Mouse (Mus musculus) adrenal gland, postnatal 25 days (tissue): ENCODE results near the gene Dhdh. TPM values are rescaled to one million over a fixed set of nuclear protein-coding genes. Genes with fewer than 3 reads are reported as not detected.
A peak's percentile ranks its signal among the peaks of the same experiment; 100 is the strongest.
"Not testable (repeated sequence)": the region's sequence is repeated elsewhere in the genome, so short reads cannot be mapped to it uniquely, and the experiment has no call there.

Source experiments
- DNase-seq: peaks from one replicate; pipeline ENCODE4 v3.0.0; 2021; ENCODE audit warnings: mixed read lengths
- total RNA-seq: library from RNA; stranded (reverse); gene quantifications from 2 replicates; pipeline ENCODE4 v1.2.3, GENCODE M21; 2021

Dhdh gene
- total RNA-seq, 1 experiment from 2014 or later: 75.5 TPM

GRCm38 (mm10) chr7:45475291-45475969 is 13.2 kb downstream of the Dhdh start:
- no peak for DNase-seq

- DNase-seq: peak; percentile 73
These were observed 17.7 kb downstream of the Dhdh start for GRCm38 (mm10) chr7:45470869-45471268.

- no peak for DNase-seq
These were observed 21.4 kb downstream of the Dhdh start for GRCm38 (mm10) chr7:45467090-45467670.

- peak; percentile 96 for DNase-seq
These were observed 22.1 kb downstream of the Dhdh start, which contains the start of gene Bax for GRCm38 (mm10) chr7:45466283-45467089. Bax (minus strand) TSS chr7:45466898.

- DNase-seq: no peak
These were observed 23.1 kb downstream of the Dhdh start for GRCm38 (mm10) chr7:45465549-45465948.

GRCm38 (mm10) chr7:45465112-45465511 is 23.5 kb downstream of the Dhdh start:
- DNase-seq: no peak

GRCm38 (mm10) chr7:45463987-45464778 is 24.4 kb downstream of the Dhdh start:
- DNase-seq: no peak

GRCm38 (mm10) chr7:45462868-45463267 is 25.7 kb downstream of the Dhdh start:
- DNase-seq: not testable (repeated sequence)

- DNase-seq: no peak
These were observed 26.3 kb downstream of the Dhdh start for GRCm38 (mm10) chr7:45462325-45462724.

- no peak for DNase-seq
These were observed 26.8 kb downstream of the Dhdh start for GRCm38 (mm10) chr7:45461781-45462180.

- no peak for DNase-seq
These were observed 27.3 kb downstream of the Dhdh start for GRCm38 (mm10) chr7:45461326-45461725.

GRCm38 (mm10) chr7:45460860-45461314 is 27.7 kb downstream of the Dhdh start:
- peak; percentile 80 for DNase-seq

GRCm38 (mm10) chr7:45460377-45460776 is 28.2 kb downstream of the Dhdh start:
- DNase-seq: no peak

- DNase-seq: peak; percentile 96
These were observed 29.0 kb downstream of the Dhdh start, which contains the start of gene Ftl1 for GRCm38 (mm10) chr7:45459564-45460140. Ftl1 (minus strand) TSS chr7:45459884.

- DNase-seq: peak; percentile 81
These were observed 29.6 kb downstream of the Dhdh start for GRCm38 (mm10) chr7:45458748-45459563.

- no peak for DNase-seq
These were observed 31.2 kb downstream of the Dhdh start for GRCm38 (mm10) chr7:45457204-45458060.

GRCm38 (mm10) chr7:45456721-45457203 is 31.8 kb downstream of the Dhdh start:
- no peak for DNase-seq

GRCm38 (mm10) chr7:45455932-45456696 is 32.5 kb downstream of the Dhdh start:
- no peak for DNase-seq

- DNase-seq: no peak
These were observed 33.6 kb downstream of the Dhdh start for GRCm38 (mm10) chr7:45454971-45455370.
